Mouse (Mus musculus) myocyte (in vitro differentiated cells): ENCODE data around the gene Krtap5-5. TPM values are rescaled to one million over a fixed set of nuclear protein-coding genes. Genes with fewer than 3 reads are reported as not detected.
"Not testable (repeated sequence)": the region's sequence is repeated elsewhere in the genome, so short reads cannot be mapped to it uniquely, and the experiment has no call there.

Experiments
- H3K27me3 ChIP-seq: one replicate; pipeline ENCODE4 v1.6.1; 2011; ENCODE audit not compliant: control insufficient read depth, insufficient read depth, insufficient read length
- H3K36me3 ChIP-seq: one replicate; pipeline ENCODE4 v1.6.1; 2011; ENCODE audit not compliant: control insufficient read depth, insufficient read depth
- H3K4me2 ChIP-seq: one replicate; pipeline ENCODE4 v1.6.1; 2011; ENCODE audit warnings: low read depth, control low read depth
- H3K4me3 ChIP-seq: one replicate; pipeline ENCODE4 v1.5.1; 2011; ENCODE audit warnings: mild to moderate bottlenecking, control low read depth, moderate library complexity
- H3K79me2 ChIP-seq: one replicate; pipeline ENCODE4 v1.6.1; 2011; ENCODE audit not compliant: control insufficient read depth, insufficient read depth
- H3ac ChIP-seq: one replicate; pipeline ENCODE4 v1.6.1; 2011; ENCODE audit not compliant: control insufficient read depth, insufficient read length
- CEBPB ChIP-seq: IDR thresholded peaks from 2 replicates; pipeline ENCODE4 v1.6.1; 2011; ENCODE audit warnings: mild to moderate bottlenecking, moderate library complexity; ENCODE audit not compliant: poor library complexity, insufficient read depth, severe bottlenecking
- E2F4 ChIP-seq: IDR thresholded peaks from one replicate; pipeline ENCODE4 v1.6.1; 2011; ENCODE audit warnings: mild to moderate bottlenecking, control low read depth, moderate library complexity; ENCODE audit not compliant: insufficient read depth
- MAX ChIP-seq: IDR thresholded peaks from one replicate; pipeline ENCODE4 v1.6.1; 2011; ENCODE audit warnings: low read depth, mild to moderate bottlenecking, control low read depth
- MYOD1 ChIP-seq, 3 experiments: IDR thresholded peaks; one replicate each; pipeline ENCODE4 v1.6.1; 2011; ENCODE audit warnings: control low read depth in 2 of 3, low read depth in 2 of 3, mild to moderate bottlenecking in 2 of 3, moderate library complexity in 1 of 3; ENCODE audit not compliant: insufficient read length in 2 of 3, control insufficient read depth in 1 of 3
- MYOG ChIP-seq, 3 experiments: IDR thresholded peaks; one replicate each; pipeline ENCODE4 v1.6.1; 2011; ENCODE audit warnings: control low read depth in 2 of 3, low read depth in 2 of 3, mild to moderate bottlenecking in 2 of 3; ENCODE audit not compliant: insufficient read length in 2 of 3, control insufficient read depth in 1 of 3, insufficient read depth in 1 of 3
- POLR2A ChIP-seq: IDR thresholded peaks from one replicate; pipeline ENCODE4 v1.6.1; 2011; ENCODE audit warnings: low read depth, mild to moderate bottlenecking, control low read depth, moderate library complexity; ENCODE audit not compliant: insufficient read length
- POLR2AphosphoS2 ChIP-seq: IDR thresholded peaks from one replicate; pipeline ENCODE4 v1.6.1; 2011; ENCODE audit warnings: low read depth, control low read depth; ENCODE audit not compliant: insufficient read length
- REST ChIP-seq: IDR thresholded peaks from one replicate; pipeline ENCODE4 v1.6.1; 2011; ENCODE audit warnings: mild to moderate bottlenecking, control low read depth, moderate library complexity; ENCODE audit not compliant: insufficient read depth, insufficient read length
- SRF ChIP-seq: IDR thresholded peaks from one replicate; pipeline ENCODE4 v1.6.1; 2011; ENCODE audit warnings: low read depth; ENCODE audit not compliant: control insufficient read depth, insufficient read length
- TCF12 ChIP-seq: IDR thresholded peaks from one replicate; pipeline ENCODE4 v1.6.1; 2011; ENCODE audit warnings: mild to moderate bottlenecking, control low read depth; ENCODE audit not compliant: poor library complexity, insufficient read depth, severe bottlenecking
- TCF3 ChIP-seq: IDR thresholded peaks from one replicate; pipeline ENCODE4 v1.6.1; 2011; ENCODE audit warnings: low read depth, control low read depth; ENCODE audit not compliant: insufficient read length
- USF1 ChIP-seq: IDR thresholded peaks from one replicate; pipeline ENCODE4 v1.6.1; 2011; ENCODE audit warnings: low read depth, mild to moderate bottlenecking, control low read depth, moderate library complexity
- polyA plus RNA-seq: library from polyadenylated mRNA; unstranded; fragments of >200 nt; fragmentation: generic; extraction: Trizol; gene quantifications from one replicate; pipeline ENCODE4 v1.2.1, GENCODE M21; 2012; ENCODE audit warnings: missing spikeins

Krtap5-5 gene
- polyA plus RNA-seq: not detected

DNA sequence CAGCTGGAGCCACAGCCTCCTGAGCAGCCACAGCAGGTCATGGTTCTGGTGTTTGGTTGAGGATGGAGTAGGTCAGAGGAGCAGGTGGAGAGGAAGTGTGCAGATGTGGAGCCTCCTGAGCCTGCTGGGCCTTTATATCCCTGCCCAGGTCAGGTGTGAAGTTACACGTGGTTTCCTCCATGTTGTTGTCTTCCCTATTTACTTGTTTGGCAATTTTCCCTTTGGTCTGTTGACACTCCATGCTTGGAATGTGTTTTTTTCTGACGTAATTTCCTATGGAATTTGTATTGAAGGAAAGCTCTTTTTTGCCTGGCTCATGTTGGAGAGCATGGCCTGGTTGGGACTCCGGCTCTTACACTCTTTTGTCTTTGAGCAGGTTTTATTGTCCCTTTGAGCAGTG, at the start of gene Krtap5-5:
Gene Krtap5-5, minus strand, starts transcription at position 101 of the 400 bp plus-strand sequence.
- not testable (repeated sequence) for H3ac ChIP-seq, H3K36me3 ChIP-seq, H3K4me2 ChIP-seq

DNA sequence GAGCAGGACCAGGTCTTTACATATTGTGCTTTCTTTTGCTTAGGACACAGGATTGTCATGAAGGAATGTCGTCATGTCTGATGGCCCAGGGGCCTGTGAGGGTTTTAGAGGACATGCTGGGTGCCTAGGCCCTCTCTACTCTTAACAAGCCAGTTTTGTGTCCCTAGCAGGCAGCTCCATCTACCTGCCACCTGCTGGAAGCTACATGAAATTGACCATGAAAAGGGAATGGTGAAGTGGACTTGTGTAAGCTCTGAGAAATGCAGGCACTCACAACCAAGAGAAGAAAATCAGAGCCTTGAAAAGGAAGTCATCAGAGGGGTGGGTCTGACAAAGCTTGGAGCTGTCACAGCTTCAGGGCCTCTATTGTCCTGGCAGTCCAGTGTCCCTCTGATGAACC, 49.5 kb upstream of the Krtap5-5 start:
- not testable (repeated sequence) for H3K4me2 ChIP-seq, H3K27me3 ChIP-seq, H3ac ChIP-seq, H3K36me3 ChIP-seq, H3K79me2 ChIP-seq, H3K4me3 ChIP-seq

More for the DNA sequence above, at the start of gene Krtap5-5:
- H3K4me3 ChIP-seq, H3K27me3 ChIP-seq, H3K79me2 ChIP-seq: not testable (repeated sequence)

DNA sequence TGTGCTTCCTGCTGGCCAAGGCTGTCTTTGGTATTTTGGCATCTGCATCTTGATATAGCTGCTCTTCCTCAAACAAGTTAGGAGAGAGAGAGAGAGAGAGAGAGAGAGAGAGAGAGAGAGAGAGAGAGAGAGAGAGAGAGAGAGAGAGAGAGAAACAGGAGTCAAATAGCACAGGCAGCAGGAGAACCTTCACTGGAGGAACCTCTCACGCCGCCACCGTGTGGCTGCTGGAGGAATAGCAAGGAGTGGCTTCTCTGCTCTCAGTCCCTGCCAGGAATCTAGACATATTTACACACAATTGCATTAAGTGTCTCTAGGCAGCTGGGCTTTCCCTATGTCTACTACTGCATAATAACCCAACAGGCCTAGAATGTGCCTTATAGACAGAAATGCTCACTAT, 48.4 kb upstream of the Krtap5-5 start:
- not testable (repeated sequence) for H3K4me2 ChIP-seq, H3K79me2 ChIP-seq, H3K4me3 ChIP-seq, H3K36me3 ChIP-seq, H3K27me3 ChIP-seq, H3ac ChIP-seq

DNA sequence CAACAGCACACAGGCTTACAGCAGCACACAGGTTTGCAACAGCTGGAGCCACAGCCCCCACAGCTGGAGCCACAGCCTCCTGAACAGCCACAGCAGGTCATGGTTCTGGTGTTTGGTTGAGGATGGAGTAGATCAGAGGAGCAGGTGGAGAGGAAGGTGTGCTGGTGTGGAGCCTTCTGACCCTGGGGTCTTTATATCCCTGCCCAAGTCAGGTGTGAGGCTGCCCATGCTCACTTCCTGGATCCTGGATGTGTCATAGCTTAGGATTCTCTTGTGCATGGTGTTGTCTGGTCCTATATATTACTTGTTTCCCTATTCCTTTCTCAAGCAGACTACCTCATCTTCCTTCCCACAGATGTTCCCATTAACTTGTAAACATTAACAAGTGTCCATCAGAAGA, 44.5 kb upstream of the Krtap5-5 start, which contains the start of gene Gm4559:
Gene Gm4559, minus strand, starts transcription at position 101 of the 400 bp plus-strand sequence.
- H3K27me3 ChIP-seq, H3K4me2 ChIP-seq, H3K36me3 ChIP-seq, H3K79me2 ChIP-seq, H3K4me3 ChIP-seq, H3ac ChIP-seq: not testable (repeated sequence)

DNA sequence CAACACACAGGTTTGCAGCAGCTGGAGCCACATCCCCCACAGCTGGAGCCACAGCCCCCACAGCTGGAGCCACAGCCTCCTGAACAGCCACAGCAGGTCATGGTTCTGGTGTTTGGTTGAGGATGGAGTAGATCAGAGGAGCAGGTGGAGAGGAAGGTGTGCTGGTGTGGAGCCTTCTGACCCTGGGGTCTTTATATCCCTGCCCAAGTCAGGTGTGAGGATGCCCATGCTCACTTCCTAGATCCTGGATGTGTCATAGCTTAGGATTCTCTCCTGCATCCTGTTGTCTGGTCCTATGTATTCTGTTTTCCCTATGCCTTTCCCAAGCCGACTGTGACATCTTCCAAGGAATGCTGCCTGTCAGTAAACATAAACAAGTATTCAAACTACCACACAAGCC, 28.5 kb upstream of the Krtap5-5 start, which contains the start of gene Gm2431:
Gene Gm2431, minus strand, starts transcription at position 101 of the 400 bp plus-strand sequence.
- not testable (repeated sequence) for H3K4me2 ChIP-seq, H3ac ChIP-seq, H3K4me3 ChIP-seq, H3K27me3 ChIP-seq, H3K36me3 ChIP-seq, H3K79me2 ChIP-seq

DNA sequence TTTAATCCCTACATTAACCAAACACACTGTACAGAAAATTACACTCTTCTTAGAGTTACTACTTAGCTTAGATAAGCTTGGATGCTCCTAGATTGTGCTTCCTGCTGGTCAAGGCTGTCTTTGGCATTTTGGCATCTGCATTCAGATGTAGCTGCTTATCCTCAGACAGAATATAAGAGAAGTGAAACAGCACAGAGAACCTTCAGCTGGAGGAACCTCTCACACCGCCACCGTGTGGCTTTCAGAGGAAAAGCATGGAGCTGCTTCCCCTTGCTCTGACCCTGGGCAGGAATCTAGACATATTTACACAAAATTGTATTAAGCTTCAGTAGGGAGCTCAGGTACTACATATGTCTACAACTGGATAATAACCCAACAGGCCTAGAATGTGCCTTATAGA, 25.7 kb upstream of the Krtap5-5 start:
- Histone ChIP-seq H3K27me3 (no peaks in the 10 kb centered on the region), H3K79me2 (no peaks in the 10 kb centered on the region), H3K36me3 (no peaks in the 10 kb centered on the region), H3K4me3 (no peak overlapping the region), H3ac (no peak overlapping the region), H3K4me2 (no peak overlapping the region)
- TF ChIP-seq POLR2AphosphoS2 (no peak), TCF3 (no peak), MAX (no peak), E2F4 (no peak)

DNA sequence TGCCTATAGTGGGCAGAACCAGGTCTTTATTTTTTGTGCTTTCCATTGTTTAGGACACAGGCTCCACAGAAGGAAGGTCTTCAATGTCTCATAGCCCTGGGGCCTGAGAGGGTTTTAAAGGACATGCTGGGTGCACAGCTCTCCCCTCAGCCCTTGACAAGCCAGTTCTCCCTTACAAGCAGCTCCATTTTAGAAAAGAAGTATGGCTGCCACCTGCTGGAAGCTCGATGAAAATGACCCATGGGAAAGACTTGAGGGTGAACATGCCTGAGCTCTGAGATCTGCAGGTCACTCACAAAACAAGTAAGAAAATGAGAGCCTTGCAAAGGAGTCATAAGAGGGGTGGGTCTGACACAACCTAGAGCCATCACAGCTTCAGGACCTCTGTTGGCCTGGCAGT, 20.1 kb upstream of the Krtap5-5 start:
- Histone ChIP-seq H3K79me2 (no peaks in the 10 kb centered on the region), H3K4me2 (no peak overlapping the region), H3K36me3 (no peaks in the 10 kb centered on the region), H3K4me3 (no peak overlapping the region), H3K27me3 (peaks cover 4% of the 10 kb centered on the region), H3ac (no peak overlapping the region)
- TF ChIP-seq TCF12: no peak
- no peak for TF ChIP-seq USF1
- TF ChIP-seq REST: no peak
- no peak for TF ChIP-seq CEBPB
- no peak for TF ChIP-seq SRF
- TF ChIP-seq TCF3: no peak
- TF ChIP-seq E2F4: no peak
- no peak for TF ChIP-seq MYOD1 (IDR thresholded peaks at IDR 0.05; ENCODE audit: control insufficient read depth in 1 of 3, insufficient read length in 2 of 3, low read depth in 2 of 3)
- TF ChIP-seq POLR2AphosphoS2: no peak
- no peak for TF ChIP-seq MYOG (IDR thresholded peaks at IDR 0.05; ENCODE audit: control insufficient read depth in 1 of 3, insufficient read depth in 1 of 3, insufficient read length in 2 of 3, low read depth in 2 of 3)
- TF ChIP-seq POLR2A: no peak
- no peak for TF ChIP-seq MAX
